ENCODE assay signal across 8 mouse cellular contexts in genomic region chr10:16637006-16637405, GRCm38 (mm10).
DNase-seq lines count a peak whose midpoint lies in the region; ATAC-seq lines count a peak whose summit lies in the region.

No protein-coding gene starts in this region.

- no peak overlapping the region for H3K27ac ChIP-seq in intestine, embryonic 15.5 days

- no peaks in the 10 kb centered on the region for H3K9me3 ChIP-seq in intestine, embryonic 15.5 days

- H3K36me3 ChIP-seq in intestine, embryonic 15.5 days = no peaks in the 10 kb centered on the region

- no peaks in the 10 kb centered on the region for H3K27me3 ChIP-seq in intestine, embryonic 15.5 days (replicated peaks)

- H3K4me2 ChIP-seq in intestine, embryonic 15.5 days (replicated peaks) = no peak overlapping the region

- no peaks in the 10 kb centered on the region for H3K4me1 ChIP-seq in intestine, embryonic 15.5 days (replicated peaks)

- no peak for DNase-seq in frontal cortex, postnatal 10 days (ENCODE audit: low spot score in 2 of 2)
- DNase-seq in right cerebral cortex, adult 18-20 months = peak; percentile 5
- DNase-seq in right cerebral cortex, postnatal 4 days = no peak
- DNase-seq in gastrocnemius, adult 8-10 months (ENCODE audit: low spot score in 2 of 2) = peak; percentile 9 to 11
- peak; percentile 48 for DNase-seq in lung, postnatal 10 days
- no peak for DNase-seq in thymus, postnatal 10 days (ENCODE audit: low spot score in 2 of 2)

- peak; percentile 65; the same call in 1 of the 2 replicates for ATAC-seq in frontal cortex, adult (ENCODE audit: low TSS enrichment)
- no peak for ATAC-seq in intestine, embryonic 15.5 days

- H3K4me3 ChIP-seq in intestine, embryonic 15.5 days (replicated peaks) = no peak overlapping the region

- H3K9ac ChIP-seq in intestine, embryonic 15.5 days = no peak overlapping the region

Comparison
In these comparisons a context has a peak if more than half of its experiments do, and no peak if none do; other contexts are left out.
1. DNase-seq: peak in right cerebral cortex, adult 18-20 months (single experiment), gastrocnemius, adult 8-10 months (2 of 2) and lung, postnatal 10 days (single experiment); none in frontal cortex, postnatal 10 days (0 of 2), right cerebral cortex, postnatal 4 days (single experiment) and thymus, postnatal 10 days (0 of 2).